Mouse (Mus musculus) stomach, embryonic 16.5 days (tissue): ENCODE data around the gene Cct8l1. TPM values are rescaled to one million over a fixed set of nuclear protein-coding genes. Genes with fewer than 3 reads are reported as not detected.

Experiments
- ATAC-seq: fragments of 200-750 bp; cut with Nextera tagmentation; 2 replicates; pipeline ENCODE4 v1.8.0; 2017; ENCODE audit warnings: moderate number of reproducible peaks, moderate TSS enrichment; ENCODE audit not compliant: insufficient read depth, low FRiP score
- H3K27ac ChIP-seq: fragments of 300-500 bp; sonication (generic); 2 replicates; pipeline ENCODE4 v1.5.1; 2014; ENCODE audit warnings: low read length
- H3K27me3 ChIP-seq: fragments of 300-500 bp; sonication (generic); 2 replicates; pipeline ENCODE4 v1.6.1; 2014; ENCODE audit warnings: low read length, control low read depth, mixed read lengths; ENCODE audit not compliant: control insufficient read depth, insufficient read depth
- H3K36me3 ChIP-seq: fragments of 300-500 bp; sonication (generic); 2 replicates; pipeline ENCODE4 v1.6.1; 2014; ENCODE audit warnings: low read length; ENCODE audit not compliant: control insufficient read depth, insufficient read depth
- H3K4me1 ChIP-seq: fragments of 300-500 bp; sonication (generic); 2 replicates; pipeline ENCODE4 v1.6.1; 2014; ENCODE audit warnings: low read length, control low read depth, mixed read lengths; ENCODE audit not compliant: control insufficient read depth, insufficient read depth
- H3K4me2 ChIP-seq: fragments of 300-500 bp; sonication (generic); 2 replicates; pipeline ENCODE4 v1.6.1; 2014; ENCODE audit warnings: low read depth, low read length, mixed read lengths
- H3K4me3 ChIP-seq: fragments of 300-500 bp; sonication (generic); replicated peaks from 2 replicates; pipeline ENCODE4 v1.5.1; 2014; ENCODE audit warnings: mild to moderate bottlenecking, low read length
- H3K9ac ChIP-seq: fragments of 300-500 bp; sonication (generic); 2 replicates; pipeline ENCODE4 v1.6.1; 2014; ENCODE audit warnings: low read length
- H3K9me3 ChIP-seq: fragments of 300-500 bp; sonication (generic); replicated peaks from 2 replicates; pipeline ENCODE4 v1.6.1; 2016; ENCODE audit warnings: low read length, control low read depth; ENCODE audit not compliant: control insufficient read depth
- WGBS: fragments of 180-500 bp; shearing (Covaris S2); extraction: QIAGEN DNeasy Blood & Tissue Kit; methylation state at CpG from one replicate; pipeline ENCODE4 v1.1.7; 2014; 5-methylcytosine and 5-hydroxymethylcytosine counted together
- polyA plus RNA-seq: library from polyadenylated mRNA; unstranded; fragments of >200 nt; fragmentation: Nextera tagmentation; extraction: Ambion mirVana; gene quantifications from 2 replicates; pipeline ENCODE4 v1.2.1, GENCODE M21; 2015

The Cct8l1 gene
- polyA plus RNA-seq, 1 experiment from 2014 or later = 0.13 TPM

- Histone ChIP-seq H3K9me3 (no peaks in the 10 kb centered on the region), H3K4me2 (no peak overlapping the region), H3K4me3 (no peak overlapping the region), H3K27ac (no peak overlapping the region), H3K27me3 (no peaks in the 10 kb centered on the region), H3K36me3 (no peaks in the 10 kb centered on the region), H3K9ac (no peak overlapping the region), H3K4me1 (peaks cover 19% of the 10 kb centered on the region)
- 76% methylated on average over 1 of the region's 1 CpGs for WGBS
- ATAC-seq = no peak
These were observed 12.1 kb downstream of the Cct8l1 start for GRCm38 (mm10) chr5:25527971-25528370.

- Histone ChIP-seq H3K4me3 (peak overlapping the region; percentile 82), H3K4me2 (peak overlapping the region; percentile 74), H3K27ac (peak overlapping the region; percentile 89), H3K36me3 (no peaks in the 10 kb centered on the region), H3K9me3 (no peaks in the 10 kb centered on the region), H3K4me1 (peaks cover 19% of the 10 kb centered on the region), H3K27me3 (no peaks in the 10 kb centered on the region), H3K9ac (peak overlapping the region; percentile 77)
- WGBS = 7% methylated on average over 22 of the region's 22 CpGs
- no peak for ATAC-seq
These were observed 13.1 kb downstream of the Cct8l1 start for GRCm38 (mm10) chr5:25528851-25529528.

GRCm38 (mm10) chr5:25529529-25530421, 13.9 kb downstream of the Cct8l1 start:
- H3K27ac ChIP-seq = peak overlapping the region; percentile 98
- H3K9ac ChIP-seq = peak overlapping the region; percentile 88
- under 1% methylated on average over 79 of the region's 87 CpGs for WGBS
- peaks cover 19% of the 10 kb centered on the region for H3K4me1 ChIP-seq
- H3K36me3 ChIP-seq = no peaks in the 10 kb centered on the region
- no peaks in the 10 kb centered on the region for H3K27me3 ChIP-seq
- H3K4me3 ChIP-seq = peak overlapping the region; percentile 82
- peak; percentile 99 for ATAC-seq
- H3K9me3 ChIP-seq = no peaks in the 10 kb centered on the region
- peak overlapping the region; percentile 74 for H3K4me2 ChIP-seq

GRCm38 (mm10) chr5:25530629-25531028, 14.8 kb downstream of the Cct8l1 start:
- Histone ChIP-seq H3K4me1 (peaks cover 19% of the 10 kb centered on the region), H3K4me3 (peak overlapping the region; percentile 82), H3K9me3 (no peaks in the 10 kb centered on the region), H3K4me2 (peak overlapping the region; percentile 64), H3K9ac (no peak overlapping the region), H3K27ac (no peak overlapping the region), H3K36me3 (no peaks in the 10 kb centered on the region), H3K27me3 (no peaks in the 10 kb centered on the region)
- WGBS = 14% methylated on average over 2 of the region's 2 CpGs
- no peak for ATAC-seq

GRCm38 (mm10) chr5:25532256-25533147, 16.6 kb downstream of the Cct8l1 start:
- Histone ChIP-seq H3K27ac (no peak overlapping the region), H3K9ac (no peak overlapping the region), H3K4me1 (peaks cover 8% of the 10 kb centered on the region), H3K9me3 (no peaks in the 10 kb centered on the region), H3K4me3 (no peak overlapping the region), H3K36me3 (no peaks in the 10 kb centered on the region), H3K4me2 (no peak overlapping the region), H3K27me3 (no peaks in the 10 kb centered on the region)
- WGBS = 64% methylated on average over 18 of the region's 18 CpGs
- ATAC-seq = no peak

GRCm38 (mm10) chr5:25533298-25533697, 17.4 kb downstream of the Cct8l1 start:
- 72% methylated on average over 5 of the region's 5 CpGs for WGBS

GRCm38 (mm10) chr5:25535566-25535965, 19.7 kb downstream of the Cct8l1 start:
- no peaks in the 10 kb centered on the region for H3K27me3 ChIP-seq
- no peak overlapping the region for H3K27ac ChIP-seq
- WGBS = 88% methylated on average over 2 of the region's 2 CpGs
- H3K4me3 ChIP-seq = no peak overlapping the region
- H3K4me2 ChIP-seq = no peak overlapping the region
- H3K36me3 ChIP-seq = no peaks in the 10 kb centered on the region
- no peak for ATAC-seq
- H3K4me1 ChIP-seq = no peaks in the 10 kb centered on the region
- no peaks in the 10 kb centered on the region for H3K9me3 ChIP-seq
- no peak overlapping the region for H3K9ac ChIP-seq

More at GRCm38 (mm10) chr5:25533298-25533697, 17.4 kb downstream of the Cct8l1 start:
- Histone ChIP-seq H3K27ac (no peak overlapping the region), H3K4me2 (no peak overlapping the region), H3K27me3 (no peaks in the 10 kb centered on the region), H3K9ac (no peak overlapping the region), H3K4me3 (no peak overlapping the region), H3K9me3 (no peaks in the 10 kb centered on the region), H3K36me3 (no peaks in the 10 kb centered on the region), H3K4me1 (peaks cover 5% of the 10 kb centered on the region; the same call in 1 of the 2 replicates)
- no peak for ATAC-seq

GRCm38 (mm10) chr5:25536451-25536850, 20.6 kb downstream of the Cct8l1 start:
- H3K27ac ChIP-seq = no peak overlapping the region
- H3K9me3 ChIP-seq = no peaks in the 10 kb centered on the region
- no peaks in the 10 kb centered on the region for H3K36me3 ChIP-seq
- 49% methylated on average over 2 of the region's 2 CpGs for WGBS
- no peak overlapping the region for H3K4me3 ChIP-seq
- ATAC-seq = no peak
- no peaks in the 10 kb centered on the region for H3K27me3 ChIP-seq
- no peak overlapping the region for H3K9ac ChIP-seq
- H3K4me1 ChIP-seq = no peaks in the 10 kb centered on the region
- 0 out of 2 replicates have a peak overlapping the region, but pooled peaks have one; percentile 15 for H3K4me2 ChIP-seq
